Mouse (Mus musculus) neural tube, embryonic 11.5 days (tissue): ENCODE measurements at regions not wholly inside any gene's neighbourhood (a gene's known extent, or its start where the extent isn't known, plus 50 kb on each side); places are given as distances from the start of the nearest gene placed in this dataset.

Experiments
- ATAC-seq: fragments of 200-750 bp; cut with Nextera tagmentation; 2 replicates; pipeline ENCODE4 v1.8.0; 2017; ENCODE audit warnings: moderate number of reproducible peaks, mild to moderate bottlenecking, moderate TSS enrichment, moderate library complexity; ENCODE audit not compliant: insufficient read depth, low FRiP score, low TSS enrichment
- DNase-seq: peaks from one replicate; pipeline ENCODE4 v3.0.0-alpha.2; 2015; ENCODE audit warnings: low spot score
- H3K27ac ChIP-seq: fragments of 300-500 bp; sonication (generic); 2 replicates; pipeline ENCODE4 v1.5.1; 2014; ENCODE audit warnings: low read depth, mild to moderate bottlenecking, low read length
- H3K27me3 ChIP-seq: fragments of 300-500 bp; sonication (generic); 2 replicates; pipeline ENCODE4 v1.6.1; 2014; ENCODE audit warnings: mild to moderate bottlenecking, low read length, mixed read lengths; ENCODE audit not compliant: control insufficient read depth, insufficient read depth
- H3K36me3 ChIP-seq: fragments of 300-500 bp; sonication (generic); 2 replicates; pipeline ENCODE4 v1.6.1; 2014; ENCODE audit warnings: mild to moderate bottlenecking, low read length, moderate library complexity, mixed read lengths; ENCODE audit not compliant: control insufficient read depth, insufficient read depth
- H3K4me1 ChIP-seq: fragments of 300-500 bp; sonication (generic); 2 replicates; pipeline ENCODE4 v1.6.1; 2014; ENCODE audit warnings: low read length, mixed read lengths; ENCODE audit not compliant: control insufficient read depth, insufficient read depth
- H3K4me2 ChIP-seq: fragments of 300-500 bp; sonication (generic); 2 replicates; pipeline ENCODE4 v1.6.1; 2014; ENCODE audit warnings: low read depth, mild to moderate bottlenecking, moderate library complexity
- H3K4me3 ChIP-seq: fragments of 300-500 bp; sonication (generic); 2 replicates; pipeline ENCODE4 v1.5.1; 2014; ENCODE audit warnings: low read depth, low read length
- H3K9ac ChIP-seq: fragments of 300-500 bp; sonication (generic); 2 replicates; pipeline ENCODE4 v1.6.1; 2014; ENCODE audit warnings: mild to moderate bottlenecking, low read length
- H3K9me3 ChIP-seq: fragments of 300-500 bp; sonication (generic); 2 replicates; pipeline ENCODE4 v1.6.1; 2016; ENCODE audit warnings: low read length; ENCODE audit not compliant: control insufficient read depth
- WGBS: fragments of 180-500 bp; shearing (Covaris S2); extraction: QIAGEN DNeasy Blood & Tissue Kit; methylation state at CpG from one replicate; pipeline ENCODE4 v1.1.7; 2014; 5-methylcytosine and 5-hydroxymethylcytosine counted together

DNA sequence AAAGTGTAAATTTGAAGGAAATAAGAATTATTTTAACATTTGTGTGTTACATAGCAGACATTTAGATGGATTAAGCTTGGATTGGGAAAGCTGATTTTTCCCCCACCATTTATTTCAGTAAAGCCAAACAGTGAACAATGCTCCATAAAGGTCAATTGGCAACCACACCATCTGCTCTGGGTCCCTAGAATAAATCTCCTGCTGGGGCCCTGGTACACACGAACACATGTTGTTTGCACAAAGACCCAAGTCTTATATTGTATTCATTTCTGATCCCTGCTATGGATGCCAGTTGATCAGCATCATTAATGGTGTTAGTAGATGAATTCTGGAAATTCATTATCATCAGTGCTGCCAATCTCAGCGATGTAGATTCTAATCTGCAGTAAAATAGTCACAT, 1698.0 kb upstream of the Pcdh17 start:
- WGBS, result 47% methylated on average over 2 of the region's 2 CpGs
- Histone ChIP-seq H3K4me1 (no peaks in the 10 kb centered on the region), H3K27ac (no peak overlapping the region), H3K4me2 (no peak overlapping the region), H3K9me3 (no peaks in the 10 kb centered on the region), H3K36me3 (no peaks in the 10 kb centered on the region), H3K9ac (no peak overlapping the region), H3K27me3 (no peaks in the 10 kb centered on the region), H3K4me3 (no peak overlapping the region)
- DNase-seq, result no peak
- 0 out of 2 replicates have a peak, but pooled peaks have one; percentile 25 for ATAC-seq

DNA sequence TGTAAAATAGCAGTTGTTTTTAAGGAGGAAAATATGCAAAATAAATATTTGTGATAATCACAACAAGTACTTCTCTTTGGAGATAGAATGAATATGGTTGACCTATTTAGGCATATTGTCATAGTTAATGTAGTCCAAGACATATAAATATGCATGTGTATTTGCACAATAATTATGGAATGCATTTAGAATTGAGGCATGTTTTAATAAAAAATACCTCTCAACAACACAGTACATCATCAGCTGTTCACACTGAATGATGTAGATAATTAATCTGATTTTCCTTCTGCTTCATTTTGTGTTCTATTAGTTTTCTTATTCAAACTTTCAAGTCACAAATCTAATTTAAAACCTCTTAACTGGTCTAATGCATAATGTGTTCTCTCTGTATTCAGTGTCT, 1685.2 kb upstream of the Pcdh17 start:
- no peak overlapping the region for H3K9ac ChIP-seq
- no peaks in the 10 kb centered on the region for H3K36me3 ChIP-seq
- H3K27me3 ChIP-seq, result no peaks in the 10 kb centered on the region
- no peak overlapping the region for H3K4me2 ChIP-seq
- H3K4me3 ChIP-seq, result no peak overlapping the region
- no peak overlapping the region for H3K27ac ChIP-seq
- DNase-seq, result no peak
- ATAC-seq, result no peak
- no peaks in the 10 kb centered on the region for H3K4me1 ChIP-seq
- H3K9me3 ChIP-seq, result no peaks in the 10 kb centered on the region
